Mouse (Mus musculus) midbrain, postnatal 0 days (tissue): ENCODE data around the gene Cox15. TPM values are rescaled to one million over a fixed set of nuclear protein-coding genes. Genes with fewer than 3 reads are reported as not detected.

Experiments
- ATAC-seq: fragments of 200-750 bp; cut with Nextera tagmentation; 2 replicates; pipeline ENCODE4 v1.8.0; 2017; ENCODE audit warnings: moderate number of reproducible peaks, mild to moderate bottlenecking, moderate TSS enrichment, moderate library complexity; ENCODE audit not compliant: low FRiP score
- DNase-seq: peaks from one replicate; pipeline ENCODE4 v3.0.0-alpha.2; 2015; ENCODE audit warnings: low spot score
- H3K27ac ChIP-seq: fragments of 300-500 bp; sonication (generic); 2 replicates; pipeline ENCODE4 v1.5.1; 2014; ENCODE audit warnings: low read depth, mild to moderate bottlenecking, low read length, mixed read lengths
- H3K27me3 ChIP-seq: fragments of 300-500 bp; sonication (generic); 2 replicates; pipeline ENCODE4 v1.6.1; 2014; ENCODE audit warnings: low read length, control low read depth, mixed read lengths; ENCODE audit not compliant: insufficient read depth
- H3K36me3 ChIP-seq: fragments of 300-500 bp; sonication (generic); 2 replicates; pipeline ENCODE4 v1.6.1; 2014; ENCODE audit warnings: low read length, control low read depth, mixed read lengths; ENCODE audit not compliant: insufficient read depth
- H3K4me1 ChIP-seq: fragments of 300-500 bp; sonication (generic); 2 replicates; pipeline ENCODE4 v1.6.1; 2014; ENCODE audit warnings: mild to moderate bottlenecking, control low read depth, antibody characterized with exemption, low read length, mixed read lengths; ENCODE audit not compliant: insufficient read depth
- H3K4me2 ChIP-seq: fragments of 300-500 bp; sonication (generic); 2 replicates; pipeline ENCODE4 v1.6.1; 2014; ENCODE audit warnings: low read depth, mild to moderate bottlenecking, low read length, mixed read lengths; ENCODE audit not compliant: poor library complexity, severe bottlenecking
- H3K4me3 ChIP-seq: fragments of 300-500 bp; sonication (generic); 2 replicates; pipeline ENCODE4 v1.5.1; 2014; ENCODE audit warnings: low read depth, mild to moderate bottlenecking, low read length, moderate library complexity
- H3K9ac ChIP-seq: fragments of 300-500 bp; sonication (generic); replicated peaks from 2 replicates; pipeline ENCODE4 v1.6.1; 2014; ENCODE audit warnings: mild to moderate bottlenecking, low read length, moderate library complexity, mixed read lengths; ENCODE audit not compliant: poor library complexity, severe bottlenecking
- H3K9me3 ChIP-seq: fragments of 300-500 bp; sonication (generic); 2 replicates; pipeline ENCODE4 v1.6.1; 2016; ENCODE audit warnings: low read length, control low read depth
- CTCF ChIP-seq: IDR thresholded peaks from 2 replicates; pipeline ENCODE4 v1.5.1; 2016; ENCODE audit warnings: antibody characterized with exemption, mild to moderate bottlenecking
- WGBS: fragments of 180-500 bp; shearing (Covaris S2); extraction: QIAGEN DNeasy Blood & Tissue Kit; methylation state at CpG from one replicate; pipeline ENCODE4 v1.1.7; 2014; 5-methylcytosine and 5-hydroxymethylcytosine counted together
- polyA plus RNA-seq: library from polyadenylated mRNA; unstranded; fragments of >200 nt; fragmentation: Nextera tagmentation; extraction: Ambion mirVana; gene quantifications from 2 replicates; pipeline ENCODE4 v1.2.1, GENCODE M21; 2015
- total RNA-seq: library from RNA; depleted of rRNA; stranded (reverse); fragments of >200 nt; gene quantifications from 2 replicates; pipeline ENCODE4 v1.2.3, GENCODE M21; 2014

Gene Cox15
- total and polyA plus RNA-seq, 2 experiments from 2014 or later = 9.4 to 32.7 TPM

DNA sequence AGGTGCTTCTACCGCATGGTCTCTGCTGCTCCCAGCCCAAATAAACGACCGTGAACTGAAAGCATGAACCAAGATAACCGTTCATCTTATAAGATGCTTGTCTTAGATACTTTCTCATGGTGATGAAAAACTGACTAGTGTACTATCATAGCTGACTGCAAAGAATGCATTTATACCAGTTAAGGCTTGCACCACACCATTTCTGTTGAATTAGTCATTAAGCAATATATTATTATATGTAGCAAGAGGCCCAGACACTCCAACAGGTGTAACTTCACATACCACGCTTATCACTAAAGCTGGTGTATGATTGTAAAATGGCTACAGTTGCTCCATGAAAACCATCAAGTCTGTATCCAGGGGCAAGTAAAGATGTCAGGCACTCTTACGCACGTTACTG is 37.0 kb upstream of the Cox15 start:
- no peak overlapping the region for H3K27ac ChIP-seq
- H3K4me2 ChIP-seq = no peak overlapping the region
- H3K36me3 ChIP-seq = no peaks in the 10 kb centered on the region
- no peak for TF ChIP-seq CTCF
- no peaks in the 10 kb centered on the region for H3K4me1 ChIP-seq
- H3K9ac ChIP-seq = no peak overlapping the region
- no peaks in the 10 kb centered on the region for H3K27me3 ChIP-seq
- WGBS = 89% methylated on average over 7 of the region's 7 CpGs
- DNase-seq = no peak
- no peak overlapping the region for H3K4me3 ChIP-seq
- no peak for ATAC-seq
- no peaks in the 10 kb centered on the region for H3K9me3 ChIP-seq

GRCm38 (mm10) chr19:43786249-43787026 is 33.6 kb upstream of the Cox15 start:
- Histone ChIP-seq H3K27ac (no peak overlapping the region), H3K4me2 (no peak overlapping the region), H3K9ac (no peak overlapping the region), H3K9me3 (no peaks in the 10 kb centered on the region), H3K4me3 (no peak overlapping the region), H3K4me1 (no peaks in the 10 kb centered on the region), H3K27me3 (no peaks in the 10 kb centered on the region), H3K36me3 (no peaks in the 10 kb centered on the region)
- no peak for DNase-seq
- 85% methylated on average over 13 of the region's 13 CpGs for WGBS
- no peak for TF ChIP-seq CTCF
- ATAC-seq = no peak

DNA sequence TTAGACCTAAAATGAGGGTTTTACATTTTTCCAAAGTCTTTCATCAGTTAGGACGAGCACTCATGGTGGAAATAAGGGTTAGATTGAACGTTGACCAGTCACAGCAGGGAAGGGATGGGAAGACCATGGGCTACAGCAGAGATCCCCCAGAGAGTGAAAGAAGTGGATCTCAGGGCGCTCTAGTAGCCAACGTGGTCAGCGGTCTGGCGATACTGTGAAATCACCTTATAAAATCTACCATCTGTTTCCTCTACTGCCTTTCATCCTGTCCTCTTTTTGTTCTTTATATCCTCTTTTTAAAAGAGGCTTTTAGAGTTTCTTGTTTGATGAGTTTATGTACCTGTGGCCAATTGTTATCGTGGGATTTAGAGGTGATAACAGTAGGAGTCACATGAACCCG is 32.0 kb upstream of the Cox15 start:
- no peak overlapping the region for H3K4me3 ChIP-seq
- no peak overlapping the region for H3K9ac ChIP-seq
- no peak for ATAC-seq
- H3K9me3 ChIP-seq = no peaks in the 10 kb centered on the region
- H3K27me3 ChIP-seq = no peaks in the 10 kb centered on the region
- no peak overlapping the region for H3K27ac ChIP-seq
- DNase-seq = no peak
- no peak for TF ChIP-seq CTCF
- WGBS = 82% methylated on average over 8 of the region's 8 CpGs
- no peak overlapping the region for H3K4me2 ChIP-seq
- H3K36me3 ChIP-seq = no peaks in the 10 kb centered on the region
- H3K4me1 ChIP-seq = no peaks in the 10 kb centered on the region

DNA sequence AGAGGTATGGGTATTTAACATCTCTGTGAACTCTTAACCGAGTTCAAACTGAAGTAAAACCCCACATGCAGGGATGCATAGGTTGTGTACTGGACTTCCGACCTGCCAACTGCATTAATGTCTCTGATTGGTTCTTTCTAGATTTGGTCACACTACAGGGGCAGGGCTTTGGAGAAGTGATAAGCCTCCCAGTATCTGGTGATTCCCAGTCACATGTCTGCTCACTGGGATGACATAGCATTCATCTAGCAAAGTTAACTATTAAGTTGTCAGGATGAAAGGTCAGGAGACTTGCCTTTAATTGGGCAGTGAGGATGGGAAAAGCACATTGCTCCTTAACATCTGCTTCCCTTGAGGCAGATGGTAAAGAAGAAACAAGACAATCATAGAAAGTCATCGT is 29.2 kb upstream of the Cox15 start, which contains the start of gene Abcc2:
TSS of gene Abcc2 (plus strand) at position 213 of the 400 bp plus-strand sequence.
- DNase-seq (no peak), ATAC-seq (no peak)
- H3K4me1 ChIP-seq = no peaks in the 10 kb centered on the region
- no peaks in the 10 kb centered on the region for H3K9me3 ChIP-seq
- no peak within 1 kb of the TSS for H3K9ac ChIP-seq
- H3K36me3 ChIP-seq = no peaks in the 10 kb centered on the region
- WGBS = 84% methylated on average over 3 of the region's 3 CpGs
- H3K27ac ChIP-seq = no peak within 1 kb of the TSS
- H3K27me3 ChIP-seq = no peaks in the 10 kb centered on the region
- no peak for TF ChIP-seq CTCF
- no peak within 1 kb of the TSS for H3K4me2 ChIP-seq
- no peak within 1 kb of the TSS for H3K4me3 ChIP-seq

DNA sequence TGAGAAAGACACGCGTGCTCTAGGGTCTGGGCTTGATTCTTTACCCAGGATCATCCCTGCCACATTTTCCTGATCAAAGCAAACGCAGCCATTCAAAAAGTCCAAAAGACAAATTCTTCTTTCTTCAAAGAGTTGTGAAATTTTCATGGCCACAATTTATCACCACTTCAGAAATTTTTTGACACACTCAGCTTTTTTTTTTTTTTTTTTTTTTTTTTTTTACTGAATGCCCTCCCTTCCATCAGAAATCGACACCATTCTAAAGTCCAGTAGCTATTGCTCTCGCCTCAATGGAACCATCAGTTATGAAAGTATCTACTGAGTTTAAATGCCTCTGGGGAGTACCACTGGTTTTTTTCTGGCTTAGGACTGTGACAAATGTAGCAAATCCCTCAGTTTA is 27.6 kb upstream of the Cox15 start:
- H3K27me3 ChIP-seq = no peaks in the 10 kb centered on the region
- DNase-seq (no peak), ATAC-seq (no peak)
- no peak for TF ChIP-seq CTCF
- no peaks in the 10 kb centered on the region for H3K36me3 ChIP-seq
- no peak overlapping the region for H3K27ac ChIP-seq
- no peak overlapping the region for H3K4me2 ChIP-seq
- WGBS = 90% methylated on average over 5 of the region's 5 CpGs
- no peaks in the 10 kb centered on the region for H3K4me1 ChIP-seq
- no peak overlapping the region for H3K9ac ChIP-seq
- H3K4me3 ChIP-seq = no peak overlapping the region
- no peaks in the 10 kb centered on the region for H3K9me3 ChIP-seq

DNA sequence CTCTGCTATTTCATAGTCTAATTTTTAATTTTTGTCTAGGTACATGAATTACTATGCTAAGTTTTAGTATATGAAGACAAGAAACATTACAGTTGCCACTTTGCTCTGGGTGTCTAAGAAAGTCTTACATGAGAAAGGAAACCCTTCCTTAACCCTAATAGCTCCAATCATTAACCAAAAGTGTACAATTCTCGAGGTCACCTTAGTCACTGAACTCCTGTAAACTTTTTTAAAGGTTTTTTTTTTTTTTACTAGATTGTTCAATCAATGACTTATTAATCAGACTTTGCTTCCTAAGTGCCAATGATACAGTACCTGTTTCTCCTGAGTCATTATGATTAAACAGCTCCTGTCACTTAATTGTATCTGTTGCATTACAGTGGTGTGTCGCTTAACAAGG is 24.5 kb upstream of the Cox15 start:
- Histone ChIP-seq H3K27ac (no peak overlapping the region), H3K9ac (no peak overlapping the region), H3K4me1 (no peaks in the 10 kb centered on the region), H3K4me3 (no peak overlapping the region), H3K27me3 (no peaks in the 10 kb centered on the region), H3K4me2 (no peak overlapping the region), H3K9me3 (no peaks in the 10 kb centered on the region), H3K36me3 (no peaks in the 10 kb centered on the region)
- ATAC-seq = no peak
- 78% methylated on average over 2 of the region's 2 CpGs for WGBS
- no peak for DNase-seq
- no peak for TF ChIP-seq CTCF
